Mouse (Mus musculus) thymus, postnatal 14 days (tissue): ENCODE data around the gene Zfp281.

Experiments
- DNase-seq: peaks from one replicate; pipeline ENCODE4 v3.0.0; 2021

The Zfp281 gene

GRCm38 (mm10) chr1:136614748-136615440, 9.8 kb upstream of the Zfp281 start:
- no peak for DNase-seq

DNA sequence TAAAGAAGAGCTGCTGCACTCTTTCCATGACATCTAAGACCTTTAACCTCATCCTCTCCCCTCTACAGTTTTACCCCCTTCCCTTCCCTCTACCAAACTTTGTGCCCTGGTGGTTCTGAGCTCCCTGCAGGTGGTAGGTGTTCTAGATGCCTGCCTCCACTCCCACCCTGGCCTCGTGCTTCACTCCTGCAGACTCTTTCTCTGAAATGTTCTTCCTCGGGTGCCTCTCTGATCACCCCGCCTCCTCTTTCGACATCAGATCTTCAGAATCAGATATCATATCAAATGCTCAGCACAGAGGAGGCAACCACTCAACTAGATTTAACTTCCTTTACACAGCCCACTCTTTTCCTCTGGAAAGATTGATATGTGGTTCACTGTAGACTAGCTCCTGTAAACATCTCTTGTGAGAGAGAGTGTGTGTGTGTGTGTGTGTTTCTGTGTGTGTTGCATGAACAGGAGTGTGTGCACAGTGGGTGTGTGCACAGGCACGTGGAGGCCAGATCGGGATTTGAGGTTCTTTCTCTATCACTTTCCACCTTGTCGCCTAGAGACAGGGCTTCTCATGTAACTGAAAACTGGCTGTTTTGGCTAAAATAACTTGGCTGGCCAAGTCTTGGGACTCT, 7.4 kb upstream of the Zfp281 start:
- DNase-seq, result peak; percentile 59

- DNase-seq, result no peak
Observed at GRCm38 (mm10) chr1:136618570-136618969, 6.1 kb upstream of the Zfp281 start.

DNA sequence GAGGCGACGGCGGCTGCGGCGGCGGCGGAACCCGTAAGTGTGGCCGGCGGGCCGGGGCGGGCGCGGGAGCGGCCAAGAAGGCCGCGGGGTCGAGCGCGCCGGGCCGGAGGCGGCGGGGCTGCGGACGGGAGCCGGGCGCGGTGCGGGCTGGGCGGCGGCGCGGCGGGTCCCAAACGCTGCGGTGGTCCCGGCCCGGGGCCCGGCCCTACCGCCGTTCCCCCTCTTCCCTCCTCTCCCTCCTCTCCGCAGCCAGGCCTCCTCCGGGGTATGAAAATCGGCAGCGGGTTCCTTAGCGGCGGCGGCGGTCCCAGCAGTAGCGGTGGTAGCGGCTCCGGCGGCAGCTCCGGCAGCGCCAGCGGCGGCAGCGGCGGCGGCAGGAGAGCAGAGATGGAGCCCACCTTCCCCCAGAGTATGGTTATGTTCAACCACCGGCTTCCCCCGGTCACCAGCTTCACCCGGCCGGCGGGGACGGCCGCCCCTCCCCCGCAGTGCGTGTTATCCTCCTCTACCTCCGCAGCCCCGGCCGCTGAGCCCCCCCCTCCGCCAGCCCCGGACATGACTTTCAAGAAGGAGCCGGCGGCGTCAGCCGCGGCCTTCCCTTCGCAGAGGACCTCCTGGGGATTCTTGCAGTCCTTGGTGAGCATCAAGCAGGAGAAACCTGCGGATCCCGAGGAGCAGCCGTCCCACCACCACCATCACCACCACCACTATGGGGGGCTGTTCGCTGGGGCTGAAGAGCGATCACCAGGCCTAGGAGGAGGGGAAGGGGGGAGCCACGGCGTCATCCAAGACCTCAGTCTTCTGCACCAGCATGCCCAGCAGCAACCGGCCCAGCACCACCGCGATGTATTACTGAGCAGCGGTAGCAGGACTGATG, 556 bp downstream of the Zfp281 start:
- DNase-seq, result peak; percentile 67

GRCm38 (mm10) chr1:136626141-136626540, 1.4 kb downstream of the Zfp281 start:
- no peak for DNase-seq

- no peak for DNase-seq
Observed at GRCm38 (mm10) chr1:136626756-136627155, 2.1 kb downstream of the Zfp281 start.

- DNase-seq, result no peak
Observed at GRCm38 (mm10) chr1:136627591-136627990, 2.9 kb downstream of the Zfp281 start.

GRCm38 (mm10) chr1:136632891-136633290, 8.2 kb downstream of the Zfp281 start:
- no peak for DNase-seq

DNA sequence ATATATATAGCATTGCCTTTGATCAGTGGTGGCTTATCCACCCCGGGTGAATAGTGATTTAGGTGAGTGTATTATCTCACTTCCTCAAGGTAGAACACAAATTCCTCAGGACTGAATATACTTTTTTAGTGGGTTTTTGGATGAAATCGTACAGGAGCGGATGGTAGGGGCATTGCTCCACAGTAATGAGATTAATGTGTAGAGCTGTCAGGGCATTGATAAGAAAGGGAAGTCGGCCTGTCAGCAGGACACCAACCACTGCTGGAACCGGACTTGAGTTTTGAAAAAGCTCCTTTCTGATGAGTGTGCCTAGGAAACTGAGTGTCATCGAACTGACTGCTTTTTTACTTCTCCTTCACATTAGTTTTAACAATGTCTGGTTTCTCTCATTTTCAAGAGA, 10.9 kb downstream of the Zfp281 start:
- no peak for DNase-seq

GRCm38 (mm10) chr1:136636946-136637345, 12.2 kb downstream of the Zfp281 start:
- no peak for DNase-seq

GRCm38 (mm10) chr1:136637696-136638095, 13.0 kb downstream of the Zfp281 start:
- no peak for DNase-seq

DNA sequence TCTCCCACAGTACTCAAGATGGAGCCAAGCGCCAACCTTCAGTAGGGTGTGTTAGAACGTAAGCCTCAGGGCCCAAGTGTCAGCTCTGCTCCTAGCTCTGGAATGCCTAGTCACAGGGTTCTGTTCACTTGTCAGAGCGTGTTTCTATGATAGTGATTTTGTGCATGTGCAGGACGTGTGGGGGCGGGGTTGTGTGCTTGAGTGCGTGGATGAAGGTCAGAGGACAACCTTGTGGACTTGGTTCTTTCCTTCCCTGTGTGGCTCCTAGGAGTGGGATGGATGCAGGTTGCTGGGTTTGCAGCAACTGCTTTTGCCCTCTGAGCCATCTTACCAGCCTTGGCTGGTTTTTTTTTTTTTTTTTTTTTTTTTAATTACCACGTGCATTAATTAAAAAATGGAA, 13.5 kb downstream of the Zfp281 start:
- DNase-seq, result no peak

DNA sequence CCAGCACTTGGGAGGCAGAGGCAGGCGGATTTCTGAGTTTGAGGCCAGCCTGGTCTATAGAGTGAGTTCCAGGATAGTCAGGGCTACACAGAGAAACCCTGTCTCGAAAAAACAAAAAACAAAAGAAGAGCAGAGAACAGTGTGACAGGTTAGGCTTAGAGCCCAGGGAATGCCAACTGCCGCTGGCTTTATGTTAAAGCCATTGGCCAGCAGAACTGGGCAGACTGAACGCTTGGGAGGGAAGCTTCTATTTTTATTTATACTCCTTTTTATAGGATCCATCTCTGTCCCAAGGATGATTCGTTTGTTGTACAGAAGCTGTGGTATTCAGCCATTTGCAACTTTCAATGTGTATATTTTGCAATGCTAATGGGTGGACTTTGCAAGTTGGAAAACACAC, 14.0 kb downstream of the Zfp281 start:
- DNase-seq, result no peak

GRCm38 (mm10) chr1:136639221-136639620, 14.5 kb downstream of the Zfp281 start:
- no peak for DNase-seq

GRCm38 (mm10) chr1:136642701-136643100, 18.0 kb downstream of the Zfp281 start:
- DNase-seq, result no peak

GRCm38 (mm10) chr1:136644486-136644885, 19.8 kb downstream of the Zfp281 start:
- no peak for DNase-seq

GRCm38 (mm10) chr1:136645849-136646625, 21.3 kb downstream of the Zfp281 start:
- no peak for DNase-seq

- DNase-seq, result no peak
Observed at GRCm38 (mm10) chr1:136652066-136652465, 27.4 kb downstream of the Zfp281 start.

DNA sequence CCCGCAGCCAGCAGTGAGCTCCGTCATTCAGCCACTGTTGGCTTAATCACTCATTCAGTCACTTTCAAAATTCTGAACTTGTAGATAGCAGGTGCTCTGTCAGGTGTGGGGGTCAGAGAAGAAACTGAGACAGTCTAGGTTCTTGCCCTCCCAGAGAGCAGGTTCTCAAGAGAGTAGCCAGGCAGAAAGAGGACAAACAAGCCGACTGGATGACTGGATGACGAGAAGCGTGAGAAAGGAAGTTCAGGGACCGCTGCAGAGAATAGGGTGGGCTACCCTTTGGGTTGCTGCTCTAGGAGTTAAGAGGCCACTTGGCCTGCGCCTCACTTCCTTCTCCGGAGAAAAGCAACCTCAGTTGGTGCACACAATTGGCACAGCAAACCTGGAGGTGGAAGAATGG, 28.8 kb downstream of the Zfp281 start:
- DNase-seq, result no peak

- no peak for DNase-seq
Observed at GRCm38 (mm10) chr1:136654385-136654784, 29.7 kb downstream of the Zfp281 start.

DNA sequence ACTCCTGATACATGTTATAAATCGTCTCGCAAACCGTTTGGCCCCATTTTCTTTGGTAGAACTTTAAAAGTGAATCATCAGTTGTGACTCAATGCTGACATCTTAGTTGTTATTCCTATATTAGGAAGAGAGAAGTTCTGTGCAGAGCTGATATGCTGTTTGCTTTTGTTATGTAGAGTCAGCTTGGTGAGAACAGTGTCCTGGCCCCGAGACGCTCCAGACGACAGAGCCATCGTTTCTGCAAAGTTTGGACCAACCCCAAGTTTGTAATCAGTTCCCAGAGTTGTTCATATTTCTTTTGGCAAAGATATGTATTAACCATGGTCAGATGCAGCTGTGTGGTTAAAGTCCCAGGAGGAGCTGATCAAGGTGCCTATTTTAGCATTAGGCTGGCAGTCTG, 31.9 kb downstream of the Zfp281 start:
- DNase-seq, result no peak

DNA sequence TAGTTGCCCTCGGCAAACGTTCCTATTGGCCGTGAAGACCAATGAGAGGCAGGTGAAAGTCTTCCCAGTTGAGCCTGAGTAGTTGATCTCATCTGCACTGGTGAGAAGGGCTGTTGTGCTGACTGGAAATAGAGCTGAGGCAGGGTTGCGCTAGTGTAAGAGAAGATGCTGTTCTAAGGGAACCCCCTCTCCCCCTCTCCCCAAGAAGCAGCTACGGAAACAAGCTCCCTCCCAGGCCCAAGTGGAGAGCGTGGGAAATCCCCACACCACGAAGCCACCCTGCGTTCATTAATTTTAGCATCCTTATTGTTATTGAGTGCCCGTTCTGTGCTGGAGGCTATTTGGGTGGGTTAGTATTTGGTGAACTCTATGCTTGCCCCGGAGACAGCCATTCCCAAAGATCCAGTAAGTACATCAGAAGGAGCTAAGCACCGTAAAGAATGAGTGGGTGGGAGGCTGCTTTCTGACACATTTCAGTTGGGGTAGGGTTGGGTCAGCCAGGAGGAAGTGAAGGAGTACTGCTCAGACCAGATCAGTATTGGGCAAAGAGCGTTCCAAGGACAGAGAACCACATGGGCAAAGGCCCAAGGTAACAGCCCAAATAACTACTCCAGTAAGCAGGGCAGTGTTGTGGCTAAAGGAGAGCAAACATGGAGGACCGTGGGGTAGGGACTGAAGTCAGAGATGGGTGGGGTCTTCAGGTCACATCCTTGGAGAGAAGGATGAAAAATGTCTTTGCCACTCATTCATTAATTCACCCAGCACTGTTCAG, 33.9 kb downstream of the Zfp281 start:
- no peak for DNase-seq
